Mouse (Mus musculus) cerebellum, adult 8-10 months (tissue): ENCODE measurements around the gene Rgcc.

Experiments
- DNase-seq: peaks from one replicate; pipeline ENCODE4 v3.0.0; 2022

Rgcc gene

DNA sequence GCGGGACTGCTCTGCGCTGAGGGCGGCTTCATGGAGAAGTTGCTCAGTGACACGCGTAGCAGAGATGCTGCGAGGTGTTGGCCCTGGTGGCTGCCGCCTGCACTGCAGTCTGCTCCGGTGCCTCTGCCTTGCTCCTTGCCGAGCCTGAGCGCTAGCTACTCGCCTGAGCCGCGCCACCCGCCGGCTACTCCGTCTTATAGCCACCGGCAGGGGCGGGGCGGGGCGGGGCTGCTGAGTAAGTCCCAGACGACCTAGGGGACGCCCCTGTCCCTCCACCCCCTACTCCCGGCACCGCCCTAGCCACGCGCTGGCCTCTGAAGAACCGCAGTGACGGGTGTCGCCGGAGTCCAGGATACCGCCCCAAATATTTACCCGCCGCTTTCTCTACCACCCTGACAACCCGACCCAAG lies at the start of gene Rgcc:
TSS of gene Rgcc (minus strand) at position 180 of the 410 bp plus-strand sequence.
- peak; percentile 92 for DNase-seq

DNA sequence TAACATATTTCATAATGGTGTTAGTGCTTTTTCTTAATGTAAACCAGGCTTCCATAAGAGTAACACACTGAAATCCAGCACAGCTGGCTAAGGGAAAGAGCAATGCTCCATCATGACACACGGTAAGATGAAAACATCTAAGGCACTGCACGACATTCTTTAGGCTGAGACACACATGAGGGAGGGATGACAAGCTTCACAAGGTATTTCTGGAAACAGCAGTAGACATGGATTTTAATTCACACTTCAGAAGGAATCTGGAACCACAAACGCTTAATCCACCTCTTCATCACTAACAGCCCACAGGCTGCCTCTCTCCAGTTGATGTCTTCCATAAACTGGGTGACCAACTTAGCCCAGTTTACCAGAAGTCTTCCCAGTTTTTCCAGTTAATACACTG lies 44.9 kb upstream of the Rgcc start:
- DNase-seq, result no peak

DNA sequence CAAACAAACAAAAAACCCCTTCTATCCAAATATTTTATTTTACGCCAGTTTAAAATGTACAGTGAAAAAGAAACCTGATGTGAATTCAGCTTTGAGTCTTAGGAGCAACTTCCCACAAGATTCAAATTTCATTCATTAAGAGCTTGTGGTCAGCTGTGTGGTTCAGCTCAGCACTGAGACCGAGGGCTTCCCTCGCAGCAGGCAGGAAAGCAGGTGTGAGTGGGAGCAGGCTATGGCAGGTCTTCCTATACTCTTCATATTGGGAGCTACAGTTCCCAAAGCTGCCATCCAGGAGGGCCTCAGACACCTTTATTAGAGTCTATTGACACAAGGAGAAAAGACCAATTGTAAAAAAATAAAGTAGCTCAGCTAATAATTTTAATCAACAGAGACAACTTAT lies 34.2 kb upstream of the Rgcc start:
- no peak for DNase-seq

DNA sequence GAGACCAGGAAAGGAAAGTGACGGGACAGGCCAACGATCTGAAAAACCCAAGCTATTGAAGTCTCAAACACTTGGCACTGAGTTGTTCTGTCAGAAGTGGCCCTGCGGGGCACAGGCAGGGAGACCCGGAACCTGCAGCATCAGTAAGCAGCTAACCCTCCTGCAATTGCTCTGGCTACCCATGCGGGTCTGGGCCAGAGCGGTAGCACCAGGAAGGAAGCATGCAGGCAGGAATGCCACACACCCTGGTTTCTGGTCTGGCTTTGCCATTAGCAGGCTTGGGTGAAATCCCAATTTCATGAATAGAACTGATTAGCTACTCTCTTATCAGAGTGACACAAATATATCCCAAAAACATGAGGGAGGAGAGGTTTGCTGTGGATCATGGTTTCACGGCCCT lies 30.5 kb upstream of the Rgcc start:
- no peak for DNase-seq

DNA sequence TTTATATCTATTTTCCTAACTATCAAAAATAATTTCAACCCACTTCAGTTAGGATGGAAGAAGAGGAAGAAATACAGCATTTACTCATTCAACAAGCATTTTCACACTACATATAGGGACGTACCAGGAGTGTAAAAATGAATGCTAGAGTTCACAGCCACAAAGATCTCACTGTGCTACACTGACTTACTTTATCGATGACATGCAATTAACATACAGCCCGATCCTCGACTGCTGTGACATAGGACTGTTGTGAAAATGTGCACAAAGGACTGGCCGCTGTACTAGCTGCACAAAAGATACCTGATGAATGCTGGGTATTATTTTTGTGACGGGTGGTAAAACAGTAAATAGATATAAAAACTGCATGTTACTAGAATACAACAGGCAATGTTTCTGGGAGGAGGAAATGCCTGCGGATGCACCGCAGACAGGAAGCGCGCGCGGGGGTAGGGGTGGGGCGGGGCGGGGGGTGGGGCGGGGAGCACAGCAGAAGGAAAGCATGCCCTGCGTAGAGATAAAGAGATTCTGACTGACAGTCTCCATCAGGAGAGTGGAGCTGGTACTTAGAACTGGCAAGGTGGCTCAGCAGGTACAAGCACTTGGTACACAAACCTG lies 29.6 kb upstream of the Rgcc start:
- DNase-seq, result no peak

DNA sequence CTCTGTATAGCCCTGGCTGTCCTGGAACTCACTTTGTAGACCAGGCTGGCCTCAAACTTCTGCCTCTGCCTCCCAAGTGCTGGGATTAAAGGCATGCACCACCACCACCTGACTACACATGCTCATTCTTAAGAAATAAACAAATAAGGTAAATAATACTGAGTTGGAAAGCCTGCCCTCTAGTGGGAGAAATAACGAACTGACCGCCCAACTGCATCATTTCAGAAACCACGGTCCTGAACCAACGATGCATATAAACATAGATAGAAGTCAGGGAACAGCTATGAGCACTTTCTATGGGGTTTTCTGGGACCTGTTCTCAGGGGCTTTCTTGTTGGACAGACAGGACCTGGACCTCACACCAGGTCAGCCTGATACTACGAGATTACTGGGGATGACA lies 25.6 kb upstream of the Rgcc start:
- peak; percentile 47 for DNase-seq

DNA sequence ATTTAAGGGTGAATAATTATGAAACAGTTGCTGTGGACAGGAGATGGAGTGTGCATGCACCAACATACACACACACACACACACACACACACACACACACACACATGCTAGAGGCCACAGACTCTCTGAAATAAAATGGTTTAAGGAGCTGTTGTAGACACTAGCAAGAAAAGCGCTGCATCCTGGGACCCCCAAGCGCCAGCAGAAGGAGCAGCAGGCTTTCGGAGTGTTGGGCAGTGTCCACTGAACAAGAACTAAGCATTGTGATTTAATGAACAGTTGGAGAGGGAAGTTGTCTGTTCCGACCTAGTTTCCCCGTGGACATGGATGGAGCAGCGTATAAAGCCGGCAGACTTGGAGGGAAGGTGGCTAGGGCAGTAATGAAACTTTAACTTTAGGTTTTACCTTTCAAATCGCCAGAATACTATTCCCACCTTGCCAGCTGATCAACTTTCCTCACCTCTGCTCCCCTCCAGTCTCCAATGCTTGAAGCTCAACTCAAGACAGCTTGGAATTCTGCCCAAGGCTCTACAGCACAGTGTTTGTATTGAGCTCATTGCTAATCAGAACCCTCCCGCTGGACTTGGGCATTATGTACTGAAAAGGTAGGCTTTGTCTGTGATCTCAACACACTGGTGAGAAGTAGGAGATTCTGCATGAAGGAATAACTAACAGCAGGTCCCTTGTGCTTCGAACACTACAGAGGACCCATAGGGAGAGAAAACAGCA lies 22.8 kb upstream of the Rgcc start:
- DNase-seq, result no peak

DNA sequence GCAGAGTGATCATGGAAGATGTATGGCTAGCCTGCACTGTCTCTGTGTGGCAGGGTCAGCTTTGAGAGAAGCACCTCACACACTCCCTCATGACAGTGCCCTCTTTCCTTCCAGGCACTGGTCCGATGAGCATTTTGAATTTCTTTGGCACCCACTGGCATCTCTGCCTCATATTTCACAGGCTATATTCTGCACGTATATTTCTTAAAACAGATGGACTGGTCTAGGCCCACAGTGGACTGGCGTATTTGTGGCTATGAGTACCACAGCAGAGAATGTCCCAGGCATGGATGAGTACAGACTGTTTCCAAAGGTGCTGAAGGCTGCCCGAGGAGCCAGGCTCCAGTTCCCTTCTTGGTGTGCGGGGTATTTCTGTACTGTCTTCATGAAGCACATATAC lies 20.4 kb upstream of the Rgcc start:
- no peak for DNase-seq

DNA sequence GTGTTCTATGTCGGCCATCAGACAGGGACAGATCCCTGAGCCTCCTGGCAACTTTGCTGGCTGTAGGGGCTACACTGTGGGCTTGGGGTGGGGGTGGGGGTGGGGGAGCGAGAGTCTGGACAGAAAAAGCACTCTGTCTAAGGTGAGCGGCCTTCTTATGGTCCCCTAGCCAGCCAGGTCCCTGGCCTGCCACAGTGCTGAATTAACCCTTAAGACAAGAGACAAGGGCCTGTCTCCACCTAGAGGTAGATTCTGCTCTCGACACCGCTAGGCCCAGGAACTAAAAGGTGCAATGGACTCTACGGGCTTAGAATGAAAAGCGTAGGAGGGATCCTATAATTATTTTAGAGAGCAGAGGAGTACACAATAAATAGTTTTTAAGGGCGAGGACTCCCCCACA lies 19.7 kb upstream of the Rgcc start:
- DNase-seq, result no peak

DNA sequence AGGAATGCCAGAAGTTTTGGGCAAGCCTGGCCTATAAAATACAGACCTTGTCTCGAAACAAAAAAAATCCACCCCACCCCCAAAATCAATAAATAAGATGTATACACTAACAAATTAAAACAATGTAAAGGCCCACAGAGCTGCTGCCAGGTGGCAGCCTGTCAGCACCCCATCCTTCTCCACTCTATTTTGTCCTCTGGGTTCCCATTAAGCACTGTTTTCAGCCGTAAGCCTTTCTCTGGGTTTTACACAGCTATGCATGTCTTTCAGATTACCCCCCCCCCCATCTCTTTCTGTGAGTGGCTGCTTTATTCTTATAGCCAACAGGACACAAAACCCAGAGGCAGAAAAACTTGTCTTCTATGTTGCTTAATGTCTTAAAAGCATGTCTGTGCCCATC lies 16.2 kb upstream of the Rgcc start:
- no peak for DNase-seq

DNA sequence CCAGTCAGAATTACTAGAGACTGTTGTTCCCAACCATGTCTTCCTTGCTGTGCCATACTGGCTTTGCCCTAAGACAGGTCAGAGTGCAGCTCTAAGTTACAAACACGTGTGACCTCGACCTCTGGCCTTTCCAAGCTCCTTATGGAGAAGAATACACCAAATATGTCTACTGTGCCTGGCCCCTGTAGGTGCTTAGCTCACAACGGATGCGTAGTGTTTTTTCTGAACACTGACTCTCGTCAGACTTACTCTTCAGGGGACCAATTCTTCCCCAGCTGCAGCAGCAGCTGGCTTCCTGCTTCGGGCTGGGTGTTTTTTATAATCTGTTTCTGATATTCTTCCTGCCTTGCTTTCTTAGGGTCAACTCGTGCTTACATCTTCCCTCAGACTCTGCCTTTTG lies 14.4 kb upstream of the Rgcc start:
- no peak for DNase-seq

DNA sequence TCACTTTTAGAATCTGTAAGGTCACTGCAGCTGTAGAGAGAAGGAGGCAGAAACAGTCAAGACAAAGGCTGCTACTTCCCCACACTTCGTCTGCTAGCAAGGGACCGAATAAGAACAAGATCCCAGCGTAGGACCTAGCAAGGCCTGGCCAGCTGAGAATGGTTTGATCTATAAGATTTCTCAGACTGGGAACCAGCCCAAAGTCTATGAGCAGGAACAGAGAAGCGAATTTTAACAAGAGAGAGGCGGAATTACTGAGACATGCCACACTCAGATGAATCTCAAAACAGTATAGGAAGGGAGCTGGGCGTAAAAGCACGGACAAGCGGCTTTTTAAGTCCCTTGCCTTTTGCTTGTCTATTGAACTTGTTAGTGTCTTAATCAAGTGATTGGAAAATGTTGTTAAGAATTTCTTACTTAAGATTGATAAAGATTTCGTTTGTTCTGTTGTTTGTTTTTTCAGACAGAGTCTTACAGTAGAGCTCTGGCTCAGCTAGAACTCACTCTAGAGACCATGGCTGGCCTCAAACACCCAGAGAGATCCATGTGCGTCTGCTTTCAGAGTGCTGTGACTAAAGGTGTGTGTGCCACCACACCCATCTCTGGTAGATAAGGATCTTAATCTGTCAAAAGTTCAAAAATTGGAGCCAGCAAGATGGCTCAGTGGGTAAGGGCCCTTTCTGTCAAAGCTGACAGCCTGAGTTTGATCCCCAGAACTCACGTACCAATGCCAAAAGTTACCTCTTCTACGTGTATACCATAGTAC lies 13.0 kb upstream of the Rgcc start:
- no peak for DNase-seq

DNA sequence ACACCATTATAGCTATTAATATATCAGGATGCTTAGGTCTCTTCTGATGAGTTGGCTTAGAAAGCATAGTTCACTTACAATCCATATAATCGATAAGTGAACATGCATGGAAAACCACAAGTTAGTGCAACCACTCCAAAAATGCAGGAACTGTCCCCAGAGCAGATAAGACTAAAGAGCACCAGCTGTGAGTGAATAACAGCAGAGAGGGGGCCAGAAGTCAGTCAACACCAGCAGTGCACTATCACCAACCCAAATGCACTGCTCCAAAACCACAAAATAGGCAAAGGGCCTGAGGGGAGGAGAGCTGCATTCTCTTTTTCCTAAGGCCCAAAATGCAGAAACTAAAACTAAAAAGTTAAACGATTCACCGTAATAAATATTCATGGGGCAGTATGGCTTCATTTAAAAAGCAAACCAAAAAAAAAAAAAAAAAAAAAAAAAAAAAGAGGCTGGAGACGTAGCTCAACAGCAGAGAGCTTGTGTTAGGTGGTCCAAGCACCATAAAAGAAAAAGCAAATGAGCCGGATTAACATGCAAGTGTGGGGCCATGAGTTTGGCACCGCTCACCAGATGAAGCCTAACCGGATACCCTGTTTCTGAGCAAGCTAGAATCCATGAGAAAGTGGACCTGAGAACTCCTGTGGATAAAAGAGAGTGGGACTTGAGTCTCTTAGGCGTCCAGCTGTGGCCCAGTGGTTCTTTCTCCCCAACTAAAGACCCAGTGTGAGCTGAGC lies 12.2 kb upstream of the Rgcc start:
- DNase-seq, result no peak

DNA sequence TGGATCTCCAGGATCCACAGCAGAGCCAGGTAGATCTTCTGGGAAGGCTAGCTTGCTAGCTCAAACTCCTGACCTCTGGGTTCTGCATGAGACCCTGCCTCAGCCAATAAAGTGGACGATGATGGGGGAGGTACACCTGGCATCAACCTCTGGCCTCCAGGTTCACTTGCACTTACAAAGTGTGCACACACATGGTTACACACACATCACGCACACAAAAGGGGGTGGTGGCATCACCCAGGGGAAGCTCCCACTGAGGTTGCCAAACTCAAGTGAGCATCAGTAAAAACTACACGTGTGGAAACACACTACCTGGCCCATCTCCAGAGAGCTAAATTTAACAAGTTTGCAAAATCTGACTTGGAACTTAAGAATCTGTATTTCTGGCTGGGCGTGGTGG lies 11.3 kb upstream of the Rgcc start:
- DNase-seq, result no peak

DNA sequence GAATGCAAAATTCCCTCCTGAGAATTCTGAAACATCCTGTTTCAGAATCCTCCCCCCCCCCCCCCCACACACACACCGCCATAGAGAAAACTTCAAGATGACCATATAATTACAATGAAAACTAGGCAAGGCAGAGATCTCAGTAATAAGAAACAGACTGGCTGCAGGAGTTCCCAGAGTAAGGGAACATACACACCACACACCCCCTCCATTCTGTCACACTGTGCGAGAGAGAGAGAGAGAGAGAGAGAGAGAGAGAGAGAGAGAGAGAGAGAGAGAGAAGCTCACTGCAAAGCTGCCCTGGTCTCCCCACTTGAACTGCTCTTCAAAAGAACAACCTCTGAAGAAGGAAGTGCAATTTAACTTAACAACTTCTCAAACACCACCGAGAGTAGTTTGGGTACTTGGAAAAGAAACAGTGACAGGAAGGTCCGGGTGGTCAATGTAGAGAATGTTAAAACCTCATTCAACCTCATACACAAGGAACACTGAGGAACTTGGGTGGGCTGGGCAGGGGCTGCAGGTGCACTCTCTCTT lies 10.5 kb upstream of the Rgcc start:
- no peak for DNase-seq

DNA sequence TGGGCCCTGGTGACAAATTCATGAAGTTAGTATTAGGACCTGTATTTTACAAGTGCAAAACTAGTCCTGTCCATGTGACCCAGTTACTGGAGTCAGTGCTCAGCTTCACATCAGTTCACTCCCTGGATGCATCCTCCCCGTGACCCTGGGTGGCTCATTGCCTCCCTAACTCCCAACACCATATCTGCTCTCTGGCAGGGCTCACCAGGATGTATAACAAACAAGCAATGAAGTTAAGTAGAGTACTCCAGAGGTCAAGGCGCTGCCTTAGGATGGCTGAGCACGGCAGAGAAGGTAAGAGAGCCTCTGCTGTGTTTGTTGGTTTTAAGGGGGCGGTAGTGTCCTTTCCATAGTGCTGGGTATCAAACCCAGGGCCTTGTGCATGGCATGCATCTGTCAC lies 7.7 kb upstream of the Rgcc start:
- no peak for DNase-seq

DNA sequence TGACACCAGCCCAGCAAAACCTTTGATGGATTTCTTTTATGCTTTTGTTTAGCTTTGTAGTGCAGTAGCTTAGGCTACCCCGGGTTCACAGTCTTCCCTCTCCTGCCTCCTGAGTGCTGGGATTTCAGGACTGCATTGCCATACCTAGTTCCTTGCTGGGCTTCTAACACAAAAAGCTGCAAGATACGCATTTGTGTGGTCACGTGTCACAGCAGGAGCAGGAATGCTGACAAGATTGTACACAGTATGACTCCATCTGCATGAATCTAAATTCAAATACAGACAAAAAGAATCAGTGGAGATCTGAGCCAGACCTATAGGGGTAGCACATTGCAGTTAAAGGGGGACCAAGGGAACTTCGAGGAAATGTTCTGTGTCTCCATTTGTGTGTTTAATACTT lies 6.9 kb upstream of the Rgcc start:
- DNase-seq, result no peak

DNA sequence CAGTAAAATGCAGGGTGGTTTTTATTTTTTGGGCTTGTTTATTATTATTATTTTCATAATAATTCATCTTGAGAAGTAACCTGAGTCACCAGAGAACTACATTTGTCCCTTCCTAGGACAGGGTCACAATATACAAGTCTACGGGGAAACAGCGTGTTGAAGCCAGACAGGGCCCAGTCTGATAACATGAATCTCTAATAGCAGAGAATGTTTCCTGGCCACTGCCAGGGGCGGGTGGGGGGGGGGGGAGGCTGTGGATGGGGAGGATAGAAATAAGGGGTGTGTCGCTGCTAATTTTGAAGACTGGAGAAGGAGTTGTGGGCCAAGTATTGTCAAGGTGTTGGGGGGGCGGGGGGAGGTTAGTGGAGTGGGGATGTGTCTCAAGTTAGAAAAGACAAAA lies 6.5 kb upstream of the Rgcc start:
- no peak for DNase-seq

DNA sequence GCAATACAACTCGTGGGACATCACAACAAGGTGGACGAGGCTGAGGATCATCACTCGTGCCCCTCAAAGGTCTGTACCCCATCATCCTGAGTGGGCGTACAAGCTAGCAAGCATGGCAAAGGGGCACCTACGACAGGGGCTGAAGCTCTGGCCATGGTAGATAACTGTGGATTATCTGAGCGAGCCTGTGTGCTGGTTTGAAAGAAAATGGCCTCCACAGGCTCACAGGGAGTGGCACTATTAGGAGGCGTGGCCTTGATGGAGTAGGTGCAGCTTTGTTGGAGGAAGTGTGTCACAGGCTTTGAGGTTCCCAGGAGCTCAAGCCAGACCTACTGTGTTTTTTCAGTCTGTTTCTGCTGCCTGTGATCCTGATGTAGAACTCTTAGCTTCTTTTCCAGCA lies 5.7 kb upstream of the Rgcc start:
- no peak for DNase-seq

DNA sequence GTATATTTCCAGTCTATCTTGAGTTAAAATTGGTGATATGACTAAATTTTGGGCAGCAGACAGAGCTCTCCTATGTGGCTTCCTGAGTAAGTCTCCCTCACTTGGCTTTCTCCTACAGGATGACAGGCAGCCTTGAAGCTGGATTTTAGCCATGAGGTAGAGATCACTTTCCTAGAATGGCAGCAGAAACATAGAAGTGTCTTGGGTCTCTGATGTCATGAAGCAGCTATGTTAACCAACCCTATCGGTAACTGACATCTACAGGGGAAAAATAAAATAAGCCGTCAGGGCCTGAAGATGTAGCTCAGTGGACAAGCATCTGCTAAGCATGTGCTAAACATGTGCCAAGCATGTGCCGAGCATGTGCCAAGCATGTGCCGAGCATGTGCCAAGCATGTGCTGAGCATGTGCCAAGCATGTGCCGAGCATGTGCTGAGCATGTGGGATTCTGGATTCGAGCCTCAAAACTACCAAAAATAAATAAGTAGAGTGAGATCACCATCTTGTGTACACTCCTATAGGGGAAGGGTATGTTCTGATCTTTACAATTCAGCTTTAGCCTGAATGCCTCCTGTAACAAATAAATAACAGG lies 3.5 kb upstream of the Rgcc start:
- DNase-seq, result no peak

DNA sequence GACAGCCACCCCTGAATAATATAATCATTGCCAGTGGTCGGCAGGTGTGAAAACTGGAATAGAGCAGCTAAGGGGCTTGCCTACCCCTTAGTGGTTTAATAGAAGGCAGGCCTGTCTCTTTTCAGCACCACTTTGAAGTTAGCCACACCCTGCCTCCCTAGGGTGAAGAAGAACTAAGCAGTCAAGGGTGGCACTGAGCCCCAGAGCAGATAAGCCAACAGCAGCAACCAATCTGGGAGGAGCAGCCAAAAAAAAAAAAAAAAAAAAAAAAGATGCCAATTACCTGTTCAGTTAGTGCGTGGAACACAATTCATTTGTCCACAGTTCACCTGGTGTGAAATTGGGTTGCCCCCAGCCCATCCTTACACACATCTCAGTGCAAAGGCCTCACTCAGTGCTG lies 1.7 kb upstream of the Rgcc start:
- no peak for DNase-seq

DNA sequence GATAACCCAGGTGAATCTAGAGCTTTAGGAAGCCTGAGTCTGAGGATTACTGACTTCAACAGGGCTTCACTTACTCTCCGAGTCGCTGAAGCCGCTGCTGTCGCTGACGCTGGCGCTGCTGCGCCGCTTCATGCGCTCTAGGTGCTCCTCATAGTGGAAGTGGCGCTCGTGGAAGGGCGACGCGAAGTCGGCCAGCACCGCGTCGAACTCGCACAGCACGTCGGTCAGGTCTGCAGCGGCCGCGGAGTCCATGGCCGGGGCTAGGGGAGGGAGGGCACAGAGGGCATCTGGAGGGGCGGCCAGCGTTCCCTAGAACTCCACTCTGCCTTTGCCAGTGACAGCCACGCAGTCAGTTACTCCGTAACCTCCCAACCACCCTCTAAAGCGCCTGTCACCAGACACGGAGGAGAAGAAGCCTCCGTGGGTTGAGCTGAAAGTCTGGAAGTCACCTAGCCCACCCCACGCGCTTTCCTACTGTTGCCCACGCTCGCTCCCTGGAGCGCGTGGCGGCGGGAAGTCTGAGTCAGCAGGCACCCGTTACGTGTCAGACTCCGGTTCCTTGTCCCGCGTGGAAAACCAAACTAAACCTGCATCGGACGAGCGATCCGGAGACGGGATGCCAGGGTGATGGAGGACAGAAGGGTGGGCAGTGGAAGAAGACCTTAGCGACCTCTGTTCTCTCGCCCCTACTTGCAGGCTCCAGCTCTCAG lies 649 bp downstream of the Rgcc start:
- peak; percentile 29 for DNase-seq
